Mouse (Mus musculus) layer of hippocampus, postnatal 10 days (tissue): Measurements from ENCODE around the gene Ifitm10. TPM values are rescaled to one million over a fixed set of nuclear protein-coding genes. Genes with fewer than 3 reads are reported as not detected.
"Not testable (repeated sequence)": the region's sequence is repeated elsewhere in the genome, so short reads cannot be mapped to it uniquely, and the experiment has no call there.

Experiments used
- DNase-seq, 2 experiments: peaks; one replicate each; pipeline ENCODE4 v3.0.0; 2021; ENCODE audit warnings: low spot score in 2 of 2
- total RNA-seq, 2 experiments: library from RNA; stranded (reverse); gene quantifications; 2 replicates each; pipeline ENCODE4 v1.2.3; 2021

Gene Ifitm10
- total RNA-seq, 2 experiments from 2014 or later = 21.0 to 24.6 TPM

GRCm38 (mm10) chr7:142323396-142324117 lies 50.0 kb downstream of the Ifitm10 start:
- no peak for DNase-seq

GRCm38 (mm10) chr7:142322641-142323040 lies 50.9 kb downstream of the Ifitm10 start:
- no peak for DNase-seq

GRCm38 (mm10) chr7:142321637-142322306 lies 51.8 kb downstream of the Ifitm10 start:
- not testable (repeated sequence) for DNase-seq

GRCm38 (mm10) chr7:142320906-142321305 lies 52.6 kb downstream of the Ifitm10 start:
- no peak for DNase-seq

GRCm38 (mm10) chr7:142319124-142319523 lies 54.4 kb downstream of the Ifitm10 start:
- DNase-seq = no peak

- no peak for DNase-seq
Observed at GRCm38 (mm10) chr7:142317216-142317615, 56.3 kb downstream of the Ifitm10 start.

GRCm38 (mm10) chr7:142316558-142316957 lies 57.0 kb downstream of the Ifitm10 start:
- peak; percentile 65 to 67 for DNase-seq

GRCm38 (mm10) chr7:142314600-142315285 lies 58.8 kb downstream of the Ifitm10 start:
- DNase-seq = no peak

GRCm38 (mm10) chr7:142303929-142304328 lies 69.6 kb downstream of the Ifitm10 start:
- DNase-seq = not testable (repeated sequence)

GRCm38 (mm10) chr7:142303249-142303648 lies 70.3 kb downstream of the Ifitm10 start, which contains the start of gene Krtap5-4:
Gene Krtap5-4, plus strand, starts transcription at chr7:142303549.
- DNase-seq = no peak

- DNase-seq = not testable (repeated sequence)
Observed at GRCm38 (mm10) chr7:142297018-142297417, 76.5 kb downstream of the Ifitm10 start, which contains the start of gene Krtap5-1. Gene Krtap5-1, minus strand, starts transcription at chr7:142297118.

- not testable (repeated sequence) for DNase-seq
Observed at GRCm38 (mm10) chr7:142296108-142296507, 77.4 kb downstream of the Ifitm10 start.

- DNase-seq = no peak
Observed at GRCm38 (mm10) chr7:142295418-142295817, 78.1 kb downstream of the Ifitm10 start.

GRCm38 (mm10) chr7:142293851-142294250 lies 79.7 kb downstream of the Ifitm10 start:
- peak in 1 of 2 experiments; percentile 23 for DNase-seq

GRCm38 (mm10) chr7:142285910-142286612 lies 87.5 kb downstream of the Ifitm10 start:
- DNase-seq = not testable (repeated sequence)

GRCm38 (mm10) chr7:142285130-142285835 lies 88.3 kb downstream of the Ifitm10 start:
- DNase-seq = peak; percentile 37 to 45

GRCm38 (mm10) chr7:142284615-142285080 lies 88.9 kb downstream of the Ifitm10 start:
- peak; percentile 93 to 95 for DNase-seq

- DNase-seq = peak; percentile 33 to 51
Observed at GRCm38 (mm10) chr7:142284023-142284591, 89.4 kb downstream of the Ifitm10 start.

GRCm38 (mm10) chr7:142282847-142283246 lies 90.7 kb downstream of the Ifitm10 start:
- not testable (repeated sequence) for DNase-seq

GRCm38 (mm10) chr7:142279291-142279690 lies 94.3 kb downstream of the Ifitm10 start:
- DNase-seq = not testable (repeated sequence)
